Mouse (Mus musculus) layer of hippocampus, adult 2 months (tissue): ENCODE measurements at regions not wholly inside any gene's neighbourhood (a gene's known extent, or its start where the extent isn't known, plus 50 kb on each side); places are given as distances from the start of the nearest gene placed in this dataset.
A peak's percentile ranks its signal among the peaks of the same experiment; 100 is the strongest.

Experiments used
- DNase-seq, 2 experiments: peaks; one replicate each; pipeline ENCODE4 v3.0.0; 2022; ENCODE audit warnings: low spot score in 2 of 2
- H3K27ac ChIP-seq: fragments of 200-600 bp; 2 replicates; pipeline ENCODE4 v1.8.1; 2022
- H3K4me3 ChIP-seq: fragments of 200-600 bp; 2 replicates; pipeline ENCODE4 v1.8.1; 2022; ENCODE audit warnings: mild to moderate bottlenecking
- CTCF ChIP-seq: fragments of 200-600 bp; conservative IDR thresholded peaks from 2 replicates; pipeline ENCODE4 v1.8.1; 2022; ENCODE audit warnings: antibody characterized with exemption, mild to moderate bottlenecking, moderate library complexity

GRCm38 (mm10) chr16:8993521-8994250 is 163.8 kb downstream of the 1810013L24Rik start:
- no peak for TF ChIP-seq CTCF
- H3K4me3 ChIP-seq = no peak overlapping the region
- peak; percentile 70 to 91 for DNase-seq
- peak overlapping the region; percentile 93 for H3K27ac ChIP-seq

GRCm38 (mm10) chr16:8994521-8994920 is 164.6 kb downstream of the 1810013L24Rik start:
- no peak for TF ChIP-seq CTCF
- DNase-seq = no peak
- H3K4me3 ChIP-seq = no peak overlapping the region
- H3K27ac ChIP-seq = peak overlapping the region; percentile 88

GRCm38 (mm10) chr16:8997250-8997649 is 167.3 kb downstream of the 1810013L24Rik start:
- TF ChIP-seq CTCF = no peak
- DNase-seq = no peak
- H3K4me3 ChIP-seq = no peak overlapping the region
- peak overlapping the region; percentile 4; the same call in 1 of the 2 replicates for H3K27ac ChIP-seq

- peak overlapping the region; percentile 38 for H3K4me3 ChIP-seq
- TF ChIP-seq CTCF = no peak
- H3K27ac ChIP-seq = peak overlapping the region; percentile 92
- DNase-seq = peak; percentile 42 to 70
Measured at GRCm38 (mm10) chr16:9004012-9004411, 174.1 kb downstream of the 1810013L24Rik start.

- peak overlapping the region; percentile 92 for H3K27ac ChIP-seq
- TF ChIP-seq CTCF = peak; percentile 65
- H3K4me3 ChIP-seq = no peak overlapping the region
- DNase-seq = no peak
Measured at GRCm38 (mm10) chr16:9005933-9006332, 176.0 kb downstream of the 1810013L24Rik start.

GRCm38 (mm10) chr16:9009361-9010083 is 179.6 kb downstream of the 1810013L24Rik start:
- H3K27ac ChIP-seq = peak overlapping the region; percentile 89

GRCm38 (mm10) chr16:9011077-9011476 is 181.2 kb downstream of the 1810013L24Rik start:
- no peak overlapping the region for H3K27ac ChIP-seq
- H3K4me3 ChIP-seq = no peak overlapping the region
- no peak for TF ChIP-seq CTCF
- DNase-seq = no peak

More at GRCm38 (mm10) chr16:9009361-9010083, 179.6 kb downstream of the 1810013L24Rik start:
- H3K4me3 ChIP-seq = no peak overlapping the region
- peak; percentile 88 to 95 for DNase-seq
- peak; percentile 97 for TF ChIP-seq CTCF

- no peak for DNase-seq
- Histone ChIP-seq H3K4me3 (no peak overlapping the region), H3K27ac (no peak overlapping the region)
- no peak for TF ChIP-seq CTCF
Measured at GRCm38 (mm10) chr16:9011691-9012090, 181.8 kb downstream of the 1810013L24Rik start.

- Histone ChIP-seq H3K27ac (no peak overlapping the region), H3K4me3 (no peak overlapping the region)
- TF ChIP-seq CTCF = no peak
- no peak for DNase-seq
Measured at GRCm38 (mm10) chr16:9016040-9016761, 186.3 kb downstream of the 1810013L24Rik start.

GRCm38 (mm10) chr16:9016762-9017086 is 186.8 kb downstream of the 1810013L24Rik start:
- no peak for DNase-seq
- Histone ChIP-seq H3K27ac (no peak overlapping the region), H3K4me3 (no peak overlapping the region)
- TF ChIP-seq CTCF = no peak

GRCm38 (mm10) chr16:9030717-9031116 is 200.8 kb downstream of the 1810013L24Rik start:
- peak in 1 of 2 experiments; percentile 23 for DNase-seq
- no peak for TF ChIP-seq CTCF
- H3K4me3 ChIP-seq = no peak overlapping the region
- peak overlapping the region; percentile 62 for H3K27ac ChIP-seq

GRCm38 (mm10) chr16:9043271-9043670 is 213.4 kb downstream of the 1810013L24Rik start:
- no peak for TF ChIP-seq CTCF

GRCm38 (mm10) chr16:9046864-9047263 is 217.0 kb downstream of the 1810013L24Rik start:
- Histone ChIP-seq H3K4me3 (no peak overlapping the region), H3K27ac (no peak overlapping the region)
- DNase-seq = no peak

More at GRCm38 (mm10) chr16:9043271-9043670, 213.4 kb downstream of the 1810013L24Rik start:
- Histone ChIP-seq H3K27ac (no peak overlapping the region), H3K4me3 (no peak overlapping the region)
- DNase-seq = no peak

More at GRCm38 (mm10) chr16:9046864-9047263, 217.0 kb downstream of the 1810013L24Rik start:
- no peak for TF ChIP-seq CTCF
